Mouse (Mus musculus) CD4-positive, CD25-positive, alpha-beta regulatory T cell, adult 4 months (primary cell): ENCODE data around the gene Crk. TPM values are rescaled to one million over a fixed set of nuclear protein-coding genes. Genes with fewer than 3 reads are reported as not detected.
A peak's percentile ranks its signal among the peaks of the same experiment; 100 is the strongest.
"Not testable (repeated sequence)": the region's sequence is repeated elsewhere in the genome, so short reads cannot be mapped to it uniquely, and the experiment has no call there.

Experiments used
- ATAC-seq: one replicate; pipeline ENCODE4 v1.8.0; 2017
- polyA plus RNA-seq, 2 experiments: library from polyadenylated mRNA; unstranded; fragments of 100-300 nt; shearing (Covaris generic); gene quantifications; one replicate each; pipeline ENCODE4 v1.2.1; 2017

The Crk gene
- polyA plus RNA-seq, 2 experiments from 2014 or later = 10.4 to 15.3 TPM

DNA sequence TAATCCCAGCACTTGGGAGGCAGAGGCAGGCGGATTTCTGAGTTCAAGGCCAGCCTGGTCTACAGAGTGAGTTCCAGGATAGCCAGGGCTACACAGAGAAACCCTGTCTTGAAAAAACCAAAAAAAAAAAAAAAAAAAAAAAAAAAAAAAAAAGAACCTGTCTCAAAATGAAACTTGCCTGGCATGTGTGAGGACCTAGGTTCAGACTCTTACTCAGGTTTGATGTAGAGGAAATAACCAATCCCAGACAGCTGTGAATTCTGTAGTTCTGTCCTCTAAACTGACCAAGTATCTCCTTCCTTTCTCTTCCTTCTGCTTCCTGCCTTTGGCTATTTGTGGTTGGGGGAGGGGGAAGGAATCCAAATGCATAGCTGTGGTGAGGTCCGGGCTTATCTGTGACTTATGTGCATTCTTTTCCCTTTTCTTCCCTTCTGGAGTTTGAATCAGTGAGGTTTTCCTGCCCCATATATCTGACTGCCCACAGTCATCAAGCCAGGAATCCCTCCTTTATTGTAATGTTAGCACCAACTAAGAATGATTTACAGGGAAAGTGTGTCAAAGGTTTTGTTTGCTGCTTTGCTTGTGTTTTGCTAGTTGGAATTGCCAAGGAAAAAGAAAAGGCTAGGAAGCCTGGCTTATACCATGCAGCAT lies 8.4 kb downstream of the Crk start:
- no peak for ATAC-seq

DNA sequence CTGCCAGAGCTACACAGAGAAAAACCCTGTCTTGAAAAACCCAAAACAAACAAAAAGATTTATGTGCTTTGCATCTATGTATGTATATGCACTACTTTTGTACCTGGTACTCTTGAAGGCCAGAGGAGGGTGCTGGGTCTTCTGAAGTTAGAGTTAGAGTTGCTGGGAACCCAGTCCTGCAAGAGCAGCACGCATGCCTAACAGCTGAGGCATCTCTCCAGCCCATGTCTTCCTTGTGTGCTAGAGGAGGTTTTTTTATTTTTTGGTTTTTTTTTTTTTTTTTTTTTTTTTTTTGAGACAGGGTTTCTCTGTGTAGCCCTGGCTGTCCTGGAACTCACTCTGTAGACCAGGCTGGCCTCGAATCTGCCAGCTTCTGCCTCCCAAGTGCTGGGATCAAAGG lies 9.1 kb downstream of the Crk start:
- ATAC-seq = no peak

DNA sequence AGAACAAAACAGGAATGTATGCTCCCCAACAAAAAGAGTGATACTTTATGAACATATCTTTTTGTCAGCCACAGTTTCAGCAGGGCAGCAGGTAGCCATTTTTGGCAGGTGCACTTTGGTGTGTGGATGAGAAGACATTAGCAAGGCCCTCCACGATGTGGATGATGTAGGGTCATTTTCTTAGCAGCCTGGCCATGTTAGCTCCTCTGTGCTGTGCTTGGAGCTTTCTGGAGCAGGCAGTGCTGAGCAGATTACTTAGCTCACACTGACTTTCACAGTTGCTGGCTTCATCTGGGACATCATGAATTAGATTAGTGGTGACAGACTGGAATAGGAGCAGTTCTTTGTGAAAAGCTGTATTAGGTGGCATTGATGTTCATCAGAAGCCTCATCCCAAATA lies 10.9 kb downstream of the Crk start:
- ATAC-seq = no peak

DNA sequence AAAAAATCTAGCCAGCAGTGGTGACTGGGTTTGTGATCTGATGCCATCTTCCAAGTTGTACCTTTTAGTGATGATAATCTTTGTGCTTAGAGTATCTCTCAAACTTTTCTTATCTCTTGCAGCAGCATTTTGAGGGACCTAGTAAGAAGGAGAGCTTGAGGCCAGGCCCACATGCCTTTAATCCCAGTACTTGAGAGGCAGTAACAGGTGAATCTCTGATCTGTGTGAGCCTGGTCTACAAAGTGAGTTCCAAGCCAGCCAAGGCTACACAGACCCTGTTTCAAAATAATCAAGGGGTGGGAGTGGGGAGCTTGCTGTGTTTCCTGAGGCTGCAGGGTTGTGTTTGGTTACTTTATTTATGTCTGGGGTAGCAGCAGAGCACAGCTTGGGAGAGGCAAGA lies 12.0 kb downstream of the Crk start:
- ATAC-seq = no peak

DNA sequence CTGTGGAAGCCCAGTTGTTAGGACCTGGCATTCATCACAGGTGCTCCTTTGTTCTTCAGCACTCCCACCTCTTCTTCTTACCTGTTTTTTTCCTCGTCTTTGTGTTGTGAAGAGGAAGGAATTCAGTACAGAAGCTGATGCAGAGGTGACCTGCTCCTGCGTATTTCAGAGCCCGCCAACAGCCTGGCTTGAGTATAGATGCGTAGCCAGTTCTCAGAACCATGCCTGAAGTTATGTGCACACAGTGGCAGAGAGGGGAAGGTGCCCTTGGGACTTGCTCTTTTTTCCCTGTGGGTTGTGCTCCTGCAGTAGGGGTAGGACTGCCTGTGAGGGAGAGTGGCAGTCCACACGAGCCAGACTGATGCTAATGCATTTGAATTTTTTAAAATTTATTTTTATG lies 14.5 kb downstream of the Crk start:
- ATAC-seq = no peak

DNA sequence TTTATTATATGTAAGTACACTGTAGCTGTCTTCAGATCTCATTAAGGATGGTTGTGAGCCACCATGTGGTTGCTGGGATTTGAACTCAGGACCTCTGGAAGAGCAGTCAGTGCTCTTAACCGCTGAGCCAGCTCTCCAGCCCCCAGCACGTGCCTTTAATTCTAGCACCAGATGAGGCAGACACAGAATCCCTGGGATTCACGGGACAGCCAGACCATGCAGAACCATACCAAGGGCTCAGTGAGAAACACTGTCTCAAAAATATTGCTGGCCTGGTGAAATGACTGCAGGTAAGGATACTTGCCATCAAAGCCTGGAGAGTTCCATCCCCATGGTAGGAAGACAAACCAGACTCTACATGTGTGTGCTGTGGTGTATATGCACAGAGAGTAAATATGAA lies 18.4 kb downstream of the Crk start:
- ATAC-seq = not testable (repeated sequence)

DNA sequence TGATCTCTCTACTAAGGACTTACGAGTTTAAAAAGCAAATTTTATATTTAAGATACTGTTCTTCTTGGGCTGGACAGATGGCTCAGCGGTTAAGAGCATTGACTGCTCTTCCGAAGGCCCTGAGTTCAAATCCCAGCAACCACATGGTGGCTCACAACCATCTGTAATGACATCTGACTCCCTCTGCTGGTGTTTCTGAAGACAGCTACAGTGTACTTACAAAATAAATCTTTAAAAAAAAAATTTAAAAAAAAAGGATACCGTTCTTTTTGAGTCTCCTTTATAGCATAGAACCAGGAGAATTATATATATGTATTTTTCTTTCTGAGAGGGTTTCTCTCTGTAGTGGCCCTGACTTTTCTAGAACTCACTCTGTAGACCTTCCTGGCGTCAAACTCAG lies 21.5 kb downstream of the Crk start:
- no peak for ATAC-seq

DNA sequence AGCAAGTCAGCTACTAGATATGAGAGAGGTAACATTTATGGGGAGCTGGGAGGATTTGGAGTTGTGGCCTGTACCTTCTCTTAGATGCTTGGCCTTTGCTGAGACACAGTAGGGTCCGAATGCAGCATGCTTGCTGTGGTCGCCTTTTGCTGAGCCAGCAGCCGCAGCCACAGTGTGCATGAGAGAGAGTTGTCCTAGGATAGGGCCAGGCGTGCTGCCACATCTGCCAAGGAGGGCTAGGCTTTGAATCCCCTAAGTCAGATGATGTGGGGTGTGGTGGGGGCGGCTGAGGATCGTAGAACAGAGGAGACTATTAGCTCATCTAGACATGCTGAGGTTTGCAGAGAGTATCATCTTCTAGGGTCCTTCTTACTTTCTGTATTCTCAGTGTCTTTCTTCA lies 23.7 kb downstream of the Crk start:
- ATAC-seq = no peak

DNA sequence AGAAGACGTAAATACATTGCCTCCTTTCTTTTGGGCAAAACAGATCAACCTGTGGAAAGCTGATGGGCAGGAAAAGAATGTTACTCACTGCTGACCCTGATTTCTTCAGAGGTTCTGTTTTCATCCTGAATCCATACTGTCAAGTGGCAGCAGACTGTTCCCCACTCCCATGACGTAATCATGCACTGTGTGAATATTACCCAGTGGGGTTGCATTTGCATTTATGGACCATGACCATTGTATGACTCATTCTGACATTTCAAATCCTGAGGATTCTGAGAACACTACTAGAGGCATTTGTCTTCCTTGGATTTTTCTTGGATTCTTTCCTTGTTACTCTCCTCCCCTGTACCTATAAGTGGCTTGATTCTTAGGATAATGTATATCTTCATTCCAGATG lies 24.7 kb downstream of the Crk start:
- ATAC-seq = no peak

DNA sequence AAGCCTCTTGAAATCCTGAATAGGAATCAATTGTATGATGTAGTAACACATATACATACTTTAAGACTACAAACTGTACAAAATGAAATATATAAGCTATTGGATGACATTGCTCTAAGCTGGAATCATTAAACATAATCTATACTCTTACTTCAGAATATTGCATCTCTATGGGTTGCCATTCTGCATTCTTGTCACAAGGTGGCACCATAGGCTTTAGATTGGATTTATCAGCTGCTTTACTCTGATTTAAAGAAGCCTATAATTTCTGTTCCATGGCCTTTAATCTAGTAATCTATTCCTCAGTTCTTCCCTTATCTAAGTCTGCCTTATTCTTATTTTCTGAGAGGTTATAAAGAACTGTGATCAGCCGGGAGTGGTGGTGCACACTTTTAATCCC lies 34.9 kb downstream of the Crk start:
- no peak for ATAC-seq

DNA sequence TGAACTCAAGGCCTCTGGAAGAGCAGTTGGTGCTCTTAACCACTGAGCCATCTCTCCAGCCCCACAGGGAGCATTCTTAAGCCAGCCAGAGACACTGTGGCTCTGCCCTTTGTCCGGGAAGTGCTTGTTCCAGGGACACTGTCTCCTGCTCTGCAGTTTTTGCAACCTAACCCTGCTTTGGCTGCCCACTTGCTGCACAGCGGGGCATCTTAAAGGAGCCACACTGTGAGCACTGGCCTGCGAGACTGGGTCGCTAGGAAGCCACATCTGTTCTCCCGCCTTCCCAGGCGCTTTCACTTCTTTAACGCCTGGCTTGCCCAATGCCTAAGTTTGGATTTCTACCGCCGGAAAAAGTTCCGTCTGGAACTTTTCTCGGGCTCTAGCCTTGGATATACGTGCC lies 36.5 kb downstream of the Crk start:
- ATAC-seq = no peak

DNA sequence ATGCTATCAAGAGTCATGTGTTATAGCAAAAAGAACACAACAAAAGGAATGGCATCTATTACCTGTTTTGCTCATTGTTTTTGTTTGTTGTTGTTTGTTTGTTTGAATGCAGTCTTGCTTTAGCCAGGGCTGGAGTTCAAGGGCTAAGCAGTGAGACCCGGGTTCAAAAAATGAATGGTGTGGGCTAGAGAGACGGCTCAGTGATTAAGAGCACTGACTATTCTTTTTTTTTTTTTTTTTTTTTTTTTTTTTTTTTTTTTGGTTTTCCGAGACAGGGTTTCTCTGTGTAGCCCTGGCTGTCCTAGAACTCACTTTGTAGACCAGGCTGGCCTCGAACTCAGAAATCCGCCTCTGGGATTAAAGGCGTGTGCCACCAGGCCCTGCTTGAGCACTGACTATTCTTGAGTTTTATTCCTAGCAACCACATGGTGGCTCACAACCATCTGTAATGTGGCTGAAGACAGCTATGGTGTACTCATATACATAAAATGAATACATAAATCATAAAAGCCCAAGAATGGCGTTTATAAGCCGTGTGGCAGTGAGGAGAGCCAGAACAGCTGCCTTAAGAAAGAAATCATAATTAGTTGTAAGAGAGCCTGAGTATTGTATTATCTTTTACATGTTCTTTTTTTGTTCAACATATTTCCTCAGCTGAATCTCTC lies 37.7 kb downstream of the Crk start:
- no peak for ATAC-seq

DNA sequence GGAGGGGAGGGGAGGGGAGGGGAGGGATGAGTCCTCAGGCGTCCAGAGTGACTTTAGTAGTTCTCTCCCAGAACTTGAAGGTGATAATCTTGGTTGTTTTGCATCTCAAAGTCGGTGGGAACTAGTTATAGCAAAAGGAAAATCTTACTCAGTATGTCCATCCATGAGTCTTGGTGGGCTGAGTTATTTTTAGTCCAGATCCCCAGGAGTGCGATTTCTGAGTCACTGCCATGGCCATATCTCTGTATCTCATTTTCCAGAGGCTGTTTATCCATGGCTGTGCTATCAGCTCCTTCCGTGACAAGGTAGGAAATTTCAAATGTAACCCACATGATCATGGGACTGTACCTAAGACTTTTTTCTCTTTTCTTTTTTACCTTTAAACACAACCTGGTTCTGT lies 43.3 kb downstream of the Crk start:
- ATAC-seq = no peak

DNA sequence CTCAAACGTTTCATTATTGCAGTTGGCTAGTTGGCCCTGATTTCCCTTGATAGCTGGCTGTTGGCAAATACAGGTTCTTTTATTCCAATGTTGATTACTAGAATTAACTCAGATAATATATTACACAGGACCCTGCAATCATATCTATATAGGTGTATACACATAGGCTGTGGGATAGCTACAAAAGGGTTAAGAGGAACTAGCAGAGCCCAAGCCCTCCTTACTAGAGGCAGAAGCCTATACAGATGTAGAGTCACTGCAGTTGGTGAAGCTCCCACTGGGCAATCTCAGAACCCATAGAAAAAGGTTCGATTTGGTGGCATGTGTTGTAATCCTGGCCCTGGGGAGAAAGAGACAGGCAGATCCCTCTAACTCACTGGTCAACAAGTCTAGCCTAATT lies 48.1 kb downstream of the Crk start:
- ATAC-seq = no peak

DNA sequence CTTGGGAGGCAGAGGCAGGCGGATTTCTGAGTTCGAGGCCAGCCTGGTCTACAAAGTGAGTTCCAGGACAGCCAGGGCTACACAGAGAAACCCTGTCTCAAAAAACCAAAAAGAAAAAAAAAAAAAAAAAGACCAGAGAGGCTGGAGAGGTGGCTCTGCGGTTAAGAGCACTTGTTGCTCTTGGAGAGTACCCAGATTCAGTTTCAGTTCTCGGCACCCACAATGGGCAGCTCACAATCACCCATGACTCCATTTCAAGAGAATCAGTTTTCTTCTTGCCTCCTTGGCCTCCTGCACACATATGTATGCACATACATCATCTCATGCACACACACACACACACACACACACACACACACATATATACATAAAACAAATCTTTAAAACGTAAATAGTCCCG lies 48.6 kb downstream of the Crk start:
- not testable (repeated sequence) for ATAC-seq

DNA sequence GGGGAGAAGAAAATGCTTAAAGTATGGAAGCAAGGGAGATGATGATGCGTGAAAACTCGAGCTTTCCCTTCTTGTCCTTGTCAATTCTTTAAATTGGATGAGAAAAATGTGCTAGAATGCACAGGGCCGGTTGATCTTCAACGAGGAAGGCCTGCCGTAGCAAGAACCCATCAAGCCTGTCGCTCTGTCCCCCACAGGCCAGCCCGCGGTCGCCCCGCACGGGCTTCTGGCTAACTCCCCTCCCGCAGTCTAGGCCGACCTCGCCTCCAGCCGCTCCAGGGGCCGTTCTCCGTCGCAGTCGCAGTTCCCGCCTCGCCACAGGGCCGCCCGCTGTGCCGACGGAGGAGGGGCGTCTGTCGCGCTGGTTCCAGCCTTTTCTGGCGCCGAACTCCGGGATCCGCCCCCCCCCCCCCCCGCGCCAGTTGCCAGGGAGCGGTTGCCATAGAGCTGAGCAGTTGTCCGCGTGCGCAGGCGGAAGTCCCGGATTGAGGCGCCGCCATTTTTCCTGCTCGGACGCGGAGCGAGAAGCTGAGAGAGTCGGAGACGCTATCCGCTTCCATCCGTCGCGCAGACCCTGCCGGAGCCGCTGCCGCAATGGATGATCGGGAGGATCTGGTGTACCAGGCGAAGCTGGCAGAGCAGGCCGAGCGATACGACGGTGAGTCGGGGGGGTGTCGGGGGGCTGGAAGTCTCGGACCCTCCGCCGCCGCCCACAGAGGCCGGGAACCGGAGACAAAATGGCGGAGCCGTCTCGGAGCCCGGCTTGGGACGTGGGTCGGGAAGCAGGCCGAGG lies 53.6 kb downstream of the Crk start, which contains the start of gene Ywhae:
Gene Ywhae (plus strand): TSS at position 436 of the 793 bp plus-strand sequence.
- ATAC-seq = peak; percentile 84

DNA sequence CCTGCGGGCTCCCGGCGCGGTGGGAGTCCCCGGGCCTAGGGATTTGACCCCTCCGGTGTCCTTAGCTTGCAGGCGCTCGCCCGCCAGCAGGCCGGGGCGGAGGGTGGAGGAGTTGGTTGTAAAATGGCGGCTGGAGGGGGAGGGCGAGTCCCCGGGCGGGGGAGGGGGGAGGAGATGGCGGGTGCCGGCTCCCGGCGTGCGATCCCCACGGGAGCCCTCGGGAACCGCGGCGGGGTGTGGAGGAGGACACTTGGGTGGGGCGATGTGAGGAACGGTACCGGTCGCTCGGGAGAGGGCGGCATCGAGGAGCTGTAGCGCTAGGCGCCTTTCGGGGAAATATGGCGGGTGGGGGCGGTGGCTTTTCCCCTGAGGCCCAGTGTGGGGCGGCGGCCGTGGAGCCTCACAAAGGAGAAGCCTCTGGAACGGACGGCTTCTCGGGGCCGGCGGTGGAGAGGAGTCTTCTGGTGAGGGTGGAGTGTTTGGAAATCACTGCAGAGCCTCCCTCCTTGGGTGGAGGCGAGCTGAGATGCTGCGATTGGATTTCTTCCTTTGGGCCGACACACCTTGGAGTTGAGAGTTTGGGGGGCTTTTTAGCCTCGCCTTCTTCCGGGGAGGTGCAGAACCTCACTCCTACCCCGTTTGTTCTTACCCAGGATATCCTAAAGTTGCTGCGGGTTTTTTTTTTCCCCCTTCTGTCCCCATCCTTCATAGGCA lies 54.3 kb downstream of the Crk start:
- peak; percentile 40 for ATAC-seq

DNA sequence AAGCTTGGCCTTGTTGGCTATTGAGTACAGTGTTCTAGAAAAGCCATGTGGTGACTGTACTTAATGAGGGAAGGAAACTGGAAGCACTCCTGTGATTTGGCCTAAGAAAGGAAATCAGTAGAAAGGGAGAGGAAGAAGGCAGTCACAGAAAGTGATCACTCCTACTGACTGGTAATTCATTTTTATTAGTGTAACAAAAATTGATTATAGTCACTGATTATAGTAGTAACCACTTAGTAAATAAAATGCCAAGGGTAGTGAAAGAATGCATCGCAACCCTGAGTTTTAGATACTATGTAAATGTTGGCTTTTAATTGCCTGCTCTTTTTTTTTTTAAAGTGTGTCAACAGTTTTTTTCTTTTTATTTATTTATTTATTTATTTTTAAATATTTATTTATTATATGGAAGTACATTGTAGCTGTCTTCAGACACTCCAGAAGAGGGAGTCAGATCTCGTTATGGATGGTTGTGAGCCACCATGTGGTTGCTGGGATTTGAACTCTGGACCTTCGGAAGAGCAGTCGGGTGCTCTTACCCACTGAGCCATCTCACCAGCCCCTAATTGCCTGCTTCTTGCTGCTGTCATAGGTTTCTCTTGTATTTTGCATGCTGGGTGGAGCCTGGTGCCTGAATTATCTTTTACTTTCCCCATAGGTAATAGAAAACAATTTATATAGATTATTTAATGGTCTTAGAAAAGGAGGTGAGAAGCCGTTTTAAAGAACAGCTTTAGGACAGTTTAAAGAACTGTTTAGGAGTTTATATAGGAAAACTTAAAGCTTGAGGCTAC lies 56.6 kb downstream of the Crk start:
- ATAC-seq = no peak

DNA sequence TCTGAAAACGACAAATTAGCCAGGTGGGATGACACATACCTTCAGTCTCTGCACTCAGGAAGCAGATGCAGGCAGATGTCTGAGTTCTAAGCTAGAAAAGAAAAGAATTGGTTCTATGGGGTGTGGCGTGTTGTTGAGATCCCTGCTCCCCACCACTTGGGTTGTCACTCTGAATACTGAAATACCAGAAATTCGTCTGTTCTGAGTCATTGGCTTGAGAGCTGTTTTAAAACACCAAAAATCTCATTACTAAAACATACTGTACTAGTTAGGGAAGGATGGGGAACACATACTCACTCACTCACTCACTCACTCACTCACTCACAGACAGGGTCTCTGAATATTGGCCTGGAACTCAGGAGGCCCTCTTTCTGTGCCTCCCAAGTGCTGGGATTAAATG lies 57.9 kb downstream of the Crk start:
- no peak for ATAC-seq

DNA sequence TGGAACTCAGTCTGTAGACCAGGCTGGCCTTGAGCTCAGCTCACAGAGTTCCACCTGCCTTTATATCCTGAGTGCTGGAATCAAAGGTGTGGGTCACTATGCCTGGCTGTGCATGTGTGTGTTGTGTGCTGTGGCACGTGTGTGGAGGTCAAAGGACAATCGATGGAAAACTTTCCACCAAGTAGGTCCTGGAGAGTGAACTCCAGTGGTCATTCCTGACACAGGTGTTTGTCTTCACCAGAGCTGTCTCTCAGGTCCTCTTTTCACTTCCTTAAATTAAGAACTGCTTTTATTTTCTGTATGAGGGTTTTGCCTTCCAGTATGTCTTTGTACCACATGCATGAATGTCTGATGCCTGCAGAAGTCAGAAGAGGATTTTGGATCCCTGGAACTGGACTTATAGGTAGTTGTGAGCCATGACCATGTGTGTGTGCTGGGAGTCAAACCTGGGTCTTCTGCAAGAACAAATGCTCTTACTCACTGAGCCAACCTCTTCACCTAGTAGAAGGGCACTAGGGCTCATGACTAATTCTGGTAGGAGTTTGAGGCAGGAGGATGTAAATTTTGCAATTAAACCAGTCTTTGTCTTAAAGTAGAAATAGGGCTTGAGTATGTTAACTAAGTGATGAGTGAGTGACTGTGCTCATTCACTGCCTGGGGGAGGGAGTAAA lies 58.9 kb downstream of the Crk start:
- no peak for ATAC-seq

DNA sequence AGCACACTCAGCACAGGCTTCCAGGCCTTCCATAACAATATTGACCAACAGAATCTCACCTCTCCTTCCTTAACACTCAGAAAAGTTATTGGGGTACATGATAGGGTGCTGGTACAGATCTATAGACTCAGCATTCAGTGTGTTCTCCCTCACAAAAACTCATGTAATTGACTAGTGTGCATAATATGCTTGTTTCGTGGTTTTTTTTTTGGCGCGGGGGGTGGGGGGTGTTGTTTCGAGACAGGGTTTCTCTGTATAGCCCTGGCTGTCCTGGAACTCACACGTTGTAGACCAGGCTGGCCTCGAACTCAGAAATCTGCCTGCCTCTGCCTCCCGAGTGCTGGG lies 59.4 kb downstream of the Crk start:
- no peak for ATAC-seq

DNA sequence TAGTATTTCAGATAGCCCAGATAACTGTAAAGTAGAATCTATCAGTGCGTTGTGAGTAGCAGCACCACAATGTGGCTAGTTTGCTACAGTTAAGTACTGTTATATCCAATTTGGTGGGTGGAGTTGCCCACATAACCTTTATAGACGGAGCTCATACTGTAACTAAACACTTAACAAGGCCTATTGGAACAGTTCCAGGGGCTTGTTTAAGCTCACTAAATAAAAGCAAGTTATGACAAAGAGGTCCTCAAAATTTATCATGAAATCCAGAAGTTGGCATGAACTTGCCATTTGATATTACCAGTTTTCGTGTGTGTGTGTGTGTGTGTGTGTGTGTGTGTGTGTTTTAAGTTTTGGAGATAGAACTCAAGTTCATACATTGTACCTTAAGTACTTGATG lies 61.1 kb downstream of the Crk start:
- ATAC-seq = no peak
